Mouse (Mus musculus) neural tube, embryonic 10.5 days (tissue): ENCODE data around the gene Nemf.
"Not testable (repeated sequence)": the region's sequence is repeated elsewhere in the genome, so short reads cannot be mapped to it uniquely, and the experiment has no call there.

Experiments
- DNase-seq: peaks from one replicate; pipeline ENCODE4 v3.0.0-alpha.2; 2017; ENCODE audit warnings: low spot score; ENCODE audit errors: extremely low spot score

The Nemf gene

GRCm38 (mm10) chr12:69372731-69373331 lies 15.9 kb upstream of the Nemf start:
- DNase-seq = peak; percentile 67

- peak; percentile 96 for DNase-seq
Measured at GRCm38 (mm10) chr12:69371854-69372671, 15.1 kb upstream of the Nemf start, which contains the start of the genes Arf6 and Gm9887. Gene Arf6 (plus strand): TSS chr12:69372150. Gene Gm9887 (minus strand): TSS chr12:69372458.

- no peak for DNase-seq
Measured at GRCm38 (mm10) chr12:69371421-69371853, 14.5 kb upstream of the Nemf start.

- no peak for DNase-seq
Measured at GRCm38 (mm10) chr12:69370936-69371335, 14.0 kb upstream of the Nemf start.

- DNase-seq = no peak
Measured at GRCm38 (mm10) chr12:69367557-69367956, 10.6 kb upstream of the Nemf start.

- DNase-seq = no peak
Measured at GRCm38 (mm10) chr12:69366424-69366823, 9.5 kb upstream of the Nemf start.

- no peak for DNase-seq
Measured at GRCm38 (mm10) chr12:69365757-69366156, 8.8 kb upstream of the Nemf start.

- DNase-seq = peak; percentile 67
Measured at GRCm38 (mm10) chr12:69363899-69364762, 7.2 kb upstream of the Nemf start.

- DNase-seq = not testable (repeated sequence)
Measured at GRCm38 (mm10) chr12:69363110-69363509, 6.1 kb upstream of the Nemf start.

- no peak for DNase-seq
Measured at GRCm38 (mm10) chr12:69362388-69362787, 5.4 kb upstream of the Nemf start.

- no peak for DNase-seq
Measured at GRCm38 (mm10) chr12:69361919-69362318, 5.0 kb upstream of the Nemf start.

GRCm38 (mm10) chr12:69360997-69361899 lies 4.3 kb upstream of the Nemf start:
- peak; percentile 100 for DNase-seq

GRCm38 (mm10) chr12:69360655-69360996 lies 3.7 kb upstream of the Nemf start:
- DNase-seq = peak; percentile 36

GRCm38 (mm10) chr12:69357300-69357646 lies 308 bp upstream of the Nemf start:
- no peak for DNase-seq

GRCm38 (mm10) chr12:69351685-69352084 lies 5.3 kb downstream of the Nemf start:
- DNase-seq = no peak

GRCm38 (mm10) chr12:69349928-69350327 lies 7.0 kb downstream of the Nemf start:
- no peak for DNase-seq

GRCm38 (mm10) chr12:69333547-69333946 lies 23.4 kb downstream of the Nemf start:
- no peak for DNase-seq

- no peak for DNase-seq
Measured at GRCm38 (mm10) chr12:69332147-69332546, 24.8 kb downstream of the Nemf start.

- DNase-seq = no peak
Measured at GRCm38 (mm10) chr12:69331187-69331586, 25.8 kb downstream of the Nemf start.

GRCm38 (mm10) chr12:69318431-69318830 lies 38.5 kb downstream of the Nemf start:
- no peak for DNase-seq

- no peak for DNase-seq
Measured at GRCm38 (mm10) chr12:69309659-69310058, 47.3 kb downstream of the Nemf start.
